ENCODE assay signal across 18 mouse cellular contexts in genomic region chr1:177234462-177234861, GRCm38 (mm10).
"Had no signal": no experiment of that assay in that cellular context is flagged by ENCODE, and none has a peak within 500 bp of the region (broad histone marks: within the 10 kb centered on the region; RNA-seq: fewer than 3 reads in every experiment).

No protein-coding gene starts in this region.

- H3K4me2 ChIP-seq: lung, embryonic 15.5 days; midbrain, embryonic 11.5 days; midbrain, embryonic 13.5 days; neural tube, embryonic 12.5 days; stomach, embryonic 15.5 days had no signal

- H3K27ac ChIP-seq: lung, embryonic 15.5 days; macrophage; midbrain, embryonic 13.5 days; neural tube, embryonic 12.5 days; stomach, embryonic 15.5 days; stomach, postnatal 0 days had no signal

- H3K36me3 ChIP-seq: lung, embryonic 15.5 days; stomach, embryonic 15.5 days had no signal

- H3K27me3 ChIP-seq: lung, embryonic 15.5 days; megakaryocyte, embryonic 14.5 days; midbrain, embryonic 13.5 days; neural tube, embryonic 12.5 days; stomach, embryonic 15.5 days had no signal

- H3K4me1 ChIP-seq: lung, embryonic 15.5 days; midbrain, embryonic 13.5 days; neural tube, embryonic 12.5 days; stomach, embryonic 15.5 days had no signal

- H3K9me3 ChIP-seq: lung, embryonic 15.5 days; megakaryocyte, embryonic 14.5 days; midbrain, embryonic 13.5 days; neural tube, embryonic 12.5 days; stomach, embryonic 15.5 days had no signal

- ATAC-seq: liver, postnatal 0 days; lung, postnatal 0 days; midbrain, embryonic 13.5 days; midbrain, embryonic 16.5 days had no signal

- H3K4me3 ChIP-seq: lung, embryonic 15.5 days; megakaryocyte, embryonic 14.5 days; midbrain, embryonic 13.5 days; neural tube, embryonic 12.5 days; stomach, embryonic 15.5 days had no signal

- H3K9ac ChIP-seq: liver, postnatal 0 days; lung, embryonic 15.5 days; midbrain, embryonic 13.5 days; neural tube, embryonic 12.5 days; stomach, embryonic 15.5 days had no signal

- DNase-seq: liver, postnatal 0 days; lung, adult 2 months; lung, postnatal 14 days; lung, postnatal 36 days; right cerebral cortex, postnatal 14 days; thymus, adult 2 months; thymus, postnatal 25 days; thymus, postnatal 4 days had no signal
